Mouse (Mus musculus) telencephalon, adult 2 months (tissue): Measurements from ENCODE around the gene Cyp2s1.

Experiments
- DNase-seq: peaks from one replicate; pipeline ENCODE4 v3.0.0-alpha.2; 2011; ENCODE audit warnings: low read depth, low spot score

Cyp2s1 gene

DNA sequence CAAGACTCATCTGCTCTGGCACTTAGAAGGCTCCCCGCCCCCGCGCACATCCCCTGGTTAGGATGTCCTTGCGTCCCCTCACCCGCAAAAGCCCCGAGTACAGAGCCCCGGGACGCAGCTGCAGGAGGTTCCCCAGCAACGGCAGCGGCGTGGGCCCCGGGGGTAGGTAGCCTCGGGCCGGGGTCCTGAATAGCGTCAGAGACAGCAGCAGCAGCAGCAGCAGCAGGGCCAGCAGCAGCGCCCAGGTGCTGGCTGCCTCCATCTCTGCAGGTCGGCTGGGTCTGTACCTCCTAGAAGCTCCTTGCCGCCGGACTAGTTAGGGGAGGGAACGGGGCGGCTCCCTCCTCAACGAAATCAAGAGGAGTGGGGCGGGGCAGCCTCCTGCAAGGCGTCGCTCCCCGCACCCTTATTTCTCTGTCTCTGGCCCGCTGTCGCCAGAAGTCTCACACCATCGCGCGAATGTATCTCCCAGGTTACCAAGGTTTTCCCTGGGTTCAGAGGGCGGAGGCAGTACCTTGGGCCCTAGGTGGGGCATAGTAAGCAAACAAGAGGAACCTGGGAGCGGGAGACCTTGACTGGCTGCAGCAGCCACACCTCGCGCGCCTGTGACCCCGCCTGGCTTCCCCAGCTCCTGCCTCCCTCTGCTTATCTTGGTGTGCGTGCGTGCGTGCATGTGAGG lies at the start of gene Cyp2s1:
Gene Cyp2s1 (minus strand): TSS at position 673 of the 679 bp plus-strand sequence.
- DNase-seq = no peak

DNA sequence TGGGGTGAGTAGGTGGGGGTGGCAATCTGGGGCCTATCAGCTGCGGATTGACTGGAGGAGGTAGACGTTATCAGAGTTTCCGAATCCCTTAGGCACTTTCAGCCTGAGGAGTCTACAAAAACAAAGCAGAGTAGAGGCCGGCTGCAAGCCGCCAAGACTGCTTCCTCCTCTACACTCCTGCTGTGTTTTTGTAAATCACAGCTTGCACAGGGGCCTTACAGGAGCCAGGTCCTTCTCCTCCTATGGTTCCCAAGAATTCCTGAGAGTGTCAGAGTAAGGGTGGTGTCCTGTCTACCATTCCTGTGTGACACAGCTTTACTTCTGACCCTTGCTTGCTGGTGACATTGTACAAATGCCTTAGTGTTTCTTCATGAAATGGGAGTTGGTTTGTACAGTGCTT lies 48.1 kb upstream of the Cyp2s1 start:
- no peak for DNase-seq

DNA sequence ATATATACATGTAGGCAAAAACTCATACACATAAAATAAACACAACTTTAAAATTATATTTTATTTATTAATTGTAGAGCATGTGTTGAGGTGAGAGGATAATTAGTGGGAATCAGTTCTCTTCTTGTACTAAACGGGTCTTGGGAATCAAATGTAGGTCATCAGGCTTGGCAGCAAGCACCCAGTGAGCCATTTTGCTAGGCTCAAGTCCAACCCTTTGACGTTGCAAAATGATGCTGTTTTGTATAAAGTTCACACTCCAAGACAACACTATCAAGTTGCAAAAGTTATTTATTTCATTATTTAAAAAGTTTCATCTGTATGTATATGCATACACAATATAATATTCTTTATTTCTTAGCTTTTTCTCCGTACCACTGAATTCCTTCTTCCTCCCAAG lies 47.0 kb upstream of the Cyp2s1 start:
- no peak for DNase-seq

DNA sequence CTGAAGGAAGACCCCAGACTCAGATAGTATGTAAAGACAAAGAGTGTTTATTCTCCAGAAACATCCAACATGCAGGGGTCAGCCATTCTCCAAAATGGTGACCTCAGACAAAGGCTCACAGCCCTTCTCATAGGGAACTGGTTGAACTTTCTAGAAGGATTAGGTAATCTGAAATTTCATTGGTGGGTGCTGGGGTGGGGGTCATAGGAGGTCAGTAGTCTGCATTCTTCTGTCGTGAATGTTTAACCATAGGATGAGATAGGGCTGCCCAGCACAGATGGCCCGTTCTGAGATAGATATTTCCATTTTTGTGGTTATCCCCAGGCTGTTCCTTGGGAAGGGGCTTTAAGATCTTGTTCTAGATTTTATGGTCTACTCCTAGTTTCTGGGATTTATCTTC lies 45.7 kb upstream of the Cyp2s1 start:
- DNase-seq = no peak

DNA sequence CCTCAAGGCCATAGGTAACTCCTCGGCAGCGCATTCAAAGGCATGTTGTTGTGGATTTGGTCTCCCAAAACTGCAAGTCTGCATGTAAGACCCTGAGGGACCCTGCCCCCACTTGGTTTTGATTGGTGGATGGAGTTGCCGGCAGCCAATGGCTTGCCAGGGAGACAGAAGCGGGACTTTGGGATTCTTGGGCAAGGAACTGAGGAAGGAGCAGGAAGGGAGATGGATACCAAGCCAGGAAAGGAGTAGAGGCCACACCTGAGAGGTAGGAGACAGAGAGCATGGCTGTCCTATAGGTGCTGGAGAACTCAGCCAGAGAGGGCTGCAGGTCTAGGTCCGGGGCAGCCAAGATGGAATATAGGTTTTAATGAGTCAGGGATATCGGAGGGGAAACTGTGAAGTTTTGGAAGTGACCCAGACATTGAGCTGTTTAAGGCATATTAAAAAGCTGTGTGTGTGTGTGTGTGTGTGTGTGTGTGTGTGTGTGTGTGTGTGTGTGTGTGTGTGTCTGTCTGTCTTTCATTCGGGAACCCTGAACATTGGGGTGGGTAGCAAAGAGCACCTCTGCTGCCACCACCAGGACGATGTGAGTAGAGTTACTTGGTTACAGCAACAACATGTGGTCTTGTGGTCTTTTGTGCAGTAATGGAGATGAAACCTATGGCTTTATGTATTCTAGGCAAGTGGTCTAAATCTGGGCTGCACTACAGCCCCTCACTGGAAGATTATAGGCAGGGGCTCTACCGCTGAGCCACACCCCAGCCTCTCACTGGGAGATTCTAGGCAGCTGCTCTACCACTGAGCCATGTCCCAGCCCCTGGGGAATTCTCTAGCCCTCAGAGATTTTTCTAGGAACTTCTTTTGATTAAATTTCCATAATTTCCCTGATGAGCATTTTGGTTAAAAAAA lies 43.5 kb upstream of the Cyp2s1 start:
- DNase-seq = no peak

DNA sequence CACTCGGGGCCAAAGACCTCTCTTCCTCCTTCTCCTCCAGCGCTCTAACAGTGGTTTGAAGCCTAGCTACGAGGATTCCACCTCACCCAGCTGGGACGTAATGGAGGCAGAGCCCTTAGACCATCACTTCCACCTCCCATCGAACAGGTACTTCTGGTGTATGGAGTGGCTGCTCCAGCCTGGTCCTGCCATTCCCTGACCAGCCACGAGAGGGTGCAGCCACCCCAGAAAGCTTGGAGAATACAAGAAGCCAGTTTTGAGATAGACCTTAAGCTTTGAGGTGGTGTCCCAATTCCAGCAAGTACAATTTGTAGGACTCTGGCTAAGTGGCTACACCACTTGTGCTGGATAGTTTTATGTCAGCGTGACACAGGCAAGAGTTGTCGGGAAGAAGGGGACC lies 38.4 kb upstream of the Cyp2s1 start:
- no peak for DNase-seq

DNA sequence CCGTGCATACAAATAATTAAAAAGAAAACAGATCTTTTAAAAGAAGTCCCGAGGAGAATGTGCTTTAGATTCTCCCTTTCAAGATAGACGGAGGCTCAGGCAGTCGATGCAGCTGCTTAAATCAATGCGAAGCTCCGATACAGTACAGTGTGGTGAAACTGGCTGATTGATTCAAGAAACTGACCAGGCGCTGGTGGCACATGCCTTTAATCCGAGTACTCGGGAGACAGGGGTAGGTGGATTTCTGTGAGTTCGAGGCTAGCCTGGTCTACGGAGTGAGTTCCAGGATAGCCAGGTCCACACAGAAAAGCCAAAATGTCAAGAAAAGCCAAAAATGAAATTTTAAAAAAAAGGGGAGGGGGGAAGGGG lies 31.7 kb upstream of the Cyp2s1 start:
- no peak for DNase-seq

DNA sequence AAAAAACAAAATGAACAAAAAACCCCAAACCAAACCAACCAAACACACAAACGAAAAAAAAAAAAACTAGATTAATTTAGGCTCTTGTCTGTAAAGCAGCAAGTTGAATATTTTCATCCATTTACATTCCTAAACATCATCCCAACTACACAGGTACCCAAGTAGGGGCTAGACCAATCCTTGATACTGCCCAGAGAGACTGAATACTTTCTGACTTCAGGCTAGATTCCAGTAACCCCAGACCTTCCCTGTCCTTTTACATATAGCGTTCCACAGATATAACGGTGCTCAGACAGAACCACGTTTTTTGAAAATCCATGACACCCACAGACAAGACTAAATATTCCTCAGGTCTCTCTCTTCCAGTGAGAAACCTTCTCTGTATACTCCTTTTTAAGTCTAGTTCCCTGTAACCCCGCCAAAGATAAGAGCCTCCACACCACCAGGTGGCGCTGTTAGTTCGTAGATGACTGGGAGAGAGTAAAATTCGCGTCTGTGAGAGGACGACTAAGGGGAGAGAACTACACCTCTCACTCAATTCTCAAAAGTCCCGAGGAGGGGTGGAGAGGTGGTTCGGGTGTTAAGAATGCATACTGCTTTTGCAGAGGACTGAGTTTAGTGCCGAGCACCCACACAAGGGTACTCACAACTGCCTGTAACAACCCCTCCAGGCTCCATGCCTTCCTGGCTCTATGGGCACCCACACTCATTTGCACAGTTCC lies 31.2 kb upstream of the Cyp2s1 start:
- DNase-seq = peak; percentile 67

DNA sequence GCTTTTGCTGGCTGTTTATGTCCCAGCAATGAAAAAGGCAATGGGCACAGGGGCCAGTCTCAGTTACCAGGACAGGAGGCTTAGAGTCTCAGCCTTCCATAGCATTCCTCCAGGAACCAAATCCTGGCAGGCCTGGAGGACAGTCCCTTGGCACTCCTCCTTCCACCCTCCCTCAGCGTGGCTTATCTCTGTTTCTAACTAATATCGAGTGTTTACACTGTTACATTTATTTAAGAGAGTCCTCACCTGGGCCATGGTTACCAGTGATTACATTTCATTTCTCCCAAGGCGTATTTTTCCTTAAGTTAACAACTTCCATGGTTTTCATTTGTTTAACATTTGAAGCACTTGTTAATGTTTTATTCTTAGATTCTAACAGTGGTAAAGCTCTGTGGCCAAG lies 28.2 kb upstream of the Cyp2s1 start:
- no peak for DNase-seq

DNA sequence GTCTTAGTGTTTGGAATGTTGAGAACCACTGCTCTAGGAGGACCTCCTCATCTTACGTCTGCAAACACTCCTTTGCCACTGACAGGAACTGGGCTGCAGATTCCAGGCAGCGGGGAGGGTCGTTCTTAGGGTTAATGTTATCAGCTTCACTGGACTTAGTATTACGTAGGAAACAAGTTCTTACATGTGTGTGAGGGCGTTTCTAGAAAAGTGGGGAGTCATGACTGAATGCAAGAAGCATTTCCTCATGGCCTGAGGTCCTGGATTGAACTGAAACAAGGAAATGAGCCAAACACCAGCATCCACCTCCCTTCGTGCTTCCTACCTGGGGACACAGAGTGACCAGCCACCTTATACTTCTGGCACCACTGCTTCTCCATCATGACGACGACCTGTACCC lies 27.7 kb upstream of the Cyp2s1 start:
- DNase-seq = no peak

DNA sequence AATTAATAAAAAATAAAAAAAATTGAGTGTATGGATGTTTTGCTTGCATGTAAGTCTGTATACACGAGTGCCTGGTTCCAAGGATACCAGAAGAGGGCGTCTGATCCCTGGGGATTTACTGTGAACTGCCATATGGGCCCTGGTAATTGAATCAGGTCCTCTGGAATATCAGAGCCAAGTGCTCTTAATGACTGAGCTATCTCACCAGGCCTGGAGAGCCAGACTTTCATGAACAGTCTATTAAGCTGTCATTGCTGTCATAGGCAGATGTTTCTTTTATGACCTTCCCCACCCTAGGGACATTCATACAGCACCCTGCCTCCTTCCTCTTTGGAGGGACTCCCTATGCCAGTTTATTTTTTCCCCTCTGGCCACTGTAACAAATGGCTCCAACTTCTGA lies 26.8 kb upstream of the Cyp2s1 start:
- no peak for DNase-seq

DNA sequence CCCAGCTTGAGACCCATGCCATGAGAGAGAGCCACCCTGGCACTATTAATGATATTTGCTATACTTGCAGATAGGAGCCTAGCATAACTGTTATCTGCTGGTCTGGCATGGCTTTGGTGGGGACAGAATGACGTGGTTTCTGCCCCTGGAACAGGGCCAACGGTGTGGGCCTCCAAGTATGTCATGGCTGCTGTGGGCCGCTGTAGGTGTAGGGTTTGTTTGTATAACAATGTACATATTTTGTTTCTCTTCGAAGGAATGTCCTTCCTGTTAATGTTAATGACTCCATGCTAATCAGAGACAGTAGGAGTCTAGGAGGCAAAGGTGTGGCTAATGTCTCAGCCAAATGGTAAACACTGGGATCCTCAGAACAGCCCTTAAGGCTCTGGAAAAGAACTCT lies 24.2 kb upstream of the Cyp2s1 start:
- no peak for DNase-seq

DNA sequence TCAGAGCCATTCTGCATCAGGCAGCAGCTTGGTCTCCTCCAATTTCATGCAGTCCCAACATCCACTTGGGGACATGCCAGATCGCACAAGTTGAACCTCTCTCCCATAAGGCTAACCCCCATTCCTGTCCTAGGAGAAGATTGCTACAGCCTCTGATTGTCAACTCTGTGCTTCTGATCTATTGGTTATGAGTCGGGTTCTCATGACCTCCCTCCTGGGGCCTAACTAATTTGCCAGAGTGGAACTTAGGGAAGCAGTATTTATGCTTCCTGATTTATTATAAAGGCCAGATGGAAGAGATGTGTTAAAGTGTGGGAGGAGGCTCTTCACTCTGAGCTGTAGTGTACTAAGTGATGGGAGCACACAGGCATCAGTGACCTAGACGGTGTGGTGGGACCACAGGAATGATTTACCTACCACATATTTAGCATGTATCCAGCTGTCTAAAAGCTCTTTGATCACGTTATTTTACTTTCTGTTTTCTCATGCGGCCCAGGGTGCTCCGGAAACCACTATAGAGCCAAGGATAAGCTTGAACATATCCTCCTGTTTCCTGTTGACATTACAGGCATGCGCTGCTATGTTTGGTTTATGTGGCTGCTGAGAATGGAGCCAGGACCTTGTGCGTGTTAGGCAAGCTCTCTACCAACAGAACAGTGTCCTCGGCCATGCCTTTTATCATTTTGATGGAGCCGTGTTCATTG lies 18.6 kb upstream of the Cyp2s1 start:
- DNase-seq = no peak

DNA sequence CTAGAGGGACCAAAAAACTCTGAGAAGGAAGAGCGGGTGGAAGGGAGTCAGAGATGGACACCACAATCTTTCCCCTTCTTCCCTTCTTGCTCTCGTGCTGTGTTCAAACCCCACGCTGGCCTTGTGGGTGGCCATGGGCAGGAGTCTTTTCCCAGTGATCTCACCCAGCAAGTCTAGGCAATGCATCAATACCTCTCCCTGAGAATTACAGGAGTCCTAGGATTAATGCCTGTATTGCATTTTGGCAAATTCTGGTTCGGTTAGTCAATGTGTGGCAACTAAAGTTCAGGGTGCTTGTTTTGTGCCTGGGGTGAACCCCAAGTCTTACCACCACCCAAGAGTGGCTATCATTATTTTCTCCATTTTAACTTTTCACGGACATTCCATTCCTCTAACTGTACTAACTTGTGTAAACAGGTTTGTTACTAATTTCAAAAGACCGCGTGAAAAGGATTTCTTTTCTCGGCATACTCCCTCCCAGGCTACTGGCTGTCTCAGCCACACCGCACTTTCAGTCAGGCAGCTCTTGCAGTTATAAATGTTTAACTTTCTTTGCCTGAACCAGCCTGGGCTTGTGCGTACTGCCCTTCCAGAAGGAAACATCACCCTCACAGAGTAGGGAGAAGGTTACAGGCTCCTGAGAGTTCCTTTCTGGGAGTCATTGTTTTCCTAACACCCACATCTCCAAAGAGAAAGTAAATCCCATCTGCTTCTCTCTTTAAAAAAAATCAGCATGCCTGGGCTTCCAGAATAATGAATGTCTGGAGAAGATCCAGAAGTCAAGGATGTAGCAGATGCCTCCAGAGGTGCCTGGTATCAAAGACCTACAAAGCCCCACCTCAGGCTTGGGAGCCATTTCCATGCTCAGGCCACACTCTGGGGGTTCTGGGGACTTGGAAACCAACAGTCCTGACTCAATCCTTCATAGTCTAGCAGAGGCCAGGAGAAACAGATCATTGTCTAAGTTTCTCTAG lies 15.1 kb upstream of the Cyp2s1 start:
- DNase-seq = no peak

DNA sequence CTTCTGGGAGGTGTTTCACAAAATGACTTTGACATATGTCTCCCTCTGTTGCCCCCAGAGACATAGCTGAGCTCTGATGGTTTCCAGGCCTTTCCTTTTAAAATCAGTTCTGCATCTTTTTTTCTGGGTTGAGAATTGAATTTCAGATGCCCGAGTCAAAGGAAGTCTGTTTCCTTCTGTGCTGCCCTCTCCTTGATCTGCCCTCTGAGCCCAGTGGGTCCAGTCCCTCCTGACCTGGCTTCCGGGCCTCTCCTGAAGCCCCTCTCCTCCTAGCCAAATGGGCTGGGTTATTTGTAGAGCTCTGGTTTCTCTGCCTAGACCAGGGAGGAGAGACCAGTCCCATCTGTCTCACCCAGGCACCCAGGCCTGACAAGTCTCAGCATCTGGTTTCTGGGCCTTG lies 13.5 kb upstream of the Cyp2s1 start:
- no peak for DNase-seq

DNA sequence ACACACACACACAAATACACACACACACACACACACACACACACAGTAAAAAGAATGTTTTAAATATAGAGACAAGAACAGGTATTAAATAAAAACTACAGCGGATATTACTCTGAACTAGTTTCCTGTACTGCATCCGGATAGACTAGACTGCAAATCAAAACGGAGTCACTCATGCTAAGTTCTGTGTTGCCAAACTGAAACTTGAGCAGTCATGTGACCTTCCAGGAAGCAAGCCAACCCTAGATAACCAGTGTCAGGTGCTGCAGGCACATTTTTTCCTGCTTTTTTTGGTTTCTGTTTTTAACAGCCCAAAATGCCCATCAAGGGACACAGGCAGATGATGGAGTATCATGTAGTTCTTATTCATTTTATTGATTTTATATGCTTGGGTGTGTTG lies 10.5 kb upstream of the Cyp2s1 start:
- DNase-seq = no peak

DNA sequence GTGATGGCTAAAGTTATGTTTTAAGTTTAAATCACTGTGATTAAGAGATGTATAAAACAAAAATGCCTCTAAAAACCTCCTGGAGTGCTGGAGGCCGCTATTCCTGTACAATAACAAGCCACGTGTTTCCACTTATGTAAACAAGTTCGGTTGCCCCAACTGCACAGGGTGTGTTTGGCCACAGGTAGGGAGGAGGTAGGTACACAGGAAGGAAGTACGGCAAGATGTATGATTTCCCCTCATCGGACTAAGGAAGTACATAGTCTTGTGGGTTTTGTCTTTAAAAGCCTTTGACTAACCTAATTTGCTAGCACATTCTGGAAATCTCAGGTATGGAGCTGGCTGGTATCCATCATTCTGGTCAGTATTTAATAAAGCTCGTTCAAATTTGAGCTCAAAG lies 9.3 kb upstream of the Cyp2s1 start:
- no peak for DNase-seq

DNA sequence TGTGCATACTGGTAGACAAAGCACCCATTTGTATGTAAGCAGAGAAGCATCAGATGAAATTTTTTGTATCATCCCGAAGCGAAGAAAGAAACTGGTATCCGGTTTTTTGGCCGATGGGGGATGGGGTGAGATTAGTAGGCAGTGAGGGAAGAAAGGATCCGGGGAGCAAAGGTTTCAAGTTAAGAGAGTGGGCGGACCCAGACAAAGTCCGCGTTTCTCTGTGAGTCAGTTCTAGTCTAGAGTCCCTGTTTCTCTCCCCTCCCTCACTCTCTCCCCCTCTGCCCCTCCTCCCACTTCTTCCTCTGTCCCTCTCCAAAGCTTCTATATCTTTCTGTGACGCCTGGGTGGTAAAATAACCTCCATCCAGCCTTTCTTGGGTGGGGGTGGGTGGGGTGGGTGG lies 8.3 kb upstream of the Cyp2s1 start:
- no peak for DNase-seq

DNA sequence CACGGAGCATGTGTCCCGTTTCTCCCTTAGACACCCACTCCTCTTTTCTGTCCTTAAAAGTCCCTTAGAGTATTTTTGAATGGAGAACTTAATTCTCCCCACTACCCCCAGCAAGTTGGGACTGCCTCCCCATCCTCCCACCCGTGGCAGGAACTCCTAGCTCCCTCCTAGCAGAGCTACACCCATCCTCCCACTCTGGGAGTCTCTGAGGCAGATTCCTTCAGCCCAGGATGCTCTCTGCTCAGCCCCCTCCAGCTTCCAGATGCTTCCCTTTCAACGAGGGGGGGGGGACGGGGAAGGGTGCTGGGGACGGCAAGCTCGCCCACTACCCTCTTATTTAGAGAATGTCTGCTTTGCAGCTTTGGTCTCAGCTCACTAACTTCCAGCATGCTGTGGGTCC lies 1.1 kb downstream of the Cyp2s1 start:
- no peak for DNase-seq

DNA sequence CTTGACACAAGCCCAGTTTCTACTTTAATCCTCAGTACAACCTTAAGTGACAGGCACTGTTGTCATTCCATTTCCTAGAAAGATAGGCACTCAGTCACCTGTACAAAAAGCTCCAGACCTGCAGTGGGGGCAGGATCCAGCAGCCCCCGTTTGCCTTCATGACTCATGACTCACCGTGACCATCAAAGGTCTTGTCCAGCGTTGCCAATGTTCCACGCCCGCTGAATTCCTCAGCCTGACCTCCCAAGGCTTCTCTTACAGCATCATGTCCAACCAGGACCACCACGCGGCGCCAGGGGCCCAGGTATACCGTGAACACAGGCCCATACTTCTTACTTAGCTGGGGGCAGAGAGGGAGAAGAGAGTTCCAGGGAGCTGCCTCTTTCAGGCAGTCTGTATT lies 2.0 kb downstream of the Cyp2s1 start:
- DNase-seq = no peak

DNA sequence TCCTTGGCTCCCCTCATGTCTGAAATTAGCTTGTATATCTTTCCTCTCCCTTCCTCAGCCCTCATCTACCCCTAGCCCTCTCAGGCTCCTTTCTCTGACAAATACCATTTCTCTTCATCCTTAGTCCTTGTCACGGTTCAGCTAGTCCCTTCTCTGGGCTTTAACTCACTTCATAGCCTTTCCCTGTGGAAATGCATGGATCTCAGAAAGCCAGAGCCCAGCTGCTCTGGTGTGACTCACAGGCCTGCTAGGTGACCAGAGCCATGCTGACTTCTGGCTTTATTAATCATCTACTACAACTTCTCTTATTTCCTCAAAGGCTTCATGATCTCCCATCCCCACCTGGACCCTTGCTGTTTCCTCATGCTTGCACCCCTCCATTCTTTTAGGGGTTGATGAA lies 4.5 kb downstream of the Cyp2s1 start:
- DNase-seq = no peak
